Mouse (Mus musculus): ENCODE measurements around the gene Lypla2. TPM values are rescaled to one million over a fixed set of nuclear protein-coding genes. Genes with fewer than 3 reads are reported as not detected.
"Not testable (repeated sequence)": the region's sequence is repeated elsewhere in the genome, so short reads cannot be mapped to it uniquely, and the experiment has no call there.

Gene Lypla2
- total RNA-seq, 1 experiment, result 23.8 TPM

GRCm38 (mm10) chr4:135984556-135984955, 12.1 kb upstream of the Lypla2 start:
- Histone ChIP-seq H3K4me1 (ENCODE audit: control insufficient read depth in 2 of 2, insufficient read depth in 2 of 2, low read length in 2 of 2, poor library complexity in 1 of 2) (peaks cover 0 to 4% of the 10 kb centered on the region in 2 experiments; a peak in 1 of 4 replicates), H3K4me3 (ENCODE audit: insufficient read depth in 1 of 2, low read depth in 1 of 2, low read length in 2 of 2, poor library complexity in 1 of 2, severe bottlenecking in 1 of 2) (no peak overlapping the region), H3K36me3 (ENCODE audit: control insufficient read depth, insufficient read depth, low read length, poor library complexity, severe bottlenecking) (peaks cover 17% of the 10 kb centered on the region), H3K9me3 (ENCODE audit: control insufficient read depth, insufficient read depth, low read depth, low read length) (no peaks in the 10 kb centered on the region), H3K27ac (ENCODE audit: insufficient read depth, low read depth, low read length, poor library complexity, severe bottlenecking) (no peak overlapping the region), H3K9ac (ENCODE audit: insufficient read depth, low read depth, low read length, poor library complexity, severe bottlenecking) (no peak overlapping the region)
- TF ChIP-seq MAFK (IDR thresholded peaks at IDR 0.05; ENCODE audit: insufficient read depth, low read depth, low read length) (no peak), ZC3H11A (IDR thresholded peaks at IDR 0.05; ENCODE audit: borderline replicate concordance, low read depth, low read length) (no peak), HCFC1 (IDR thresholded peaks at IDR 0.05; ENCODE audit: borderline replicate concordance, insufficient read depth, low read length) (no peak), ZNF384 (IDR thresholded peaks at IDR 0.05; ENCODE audit: low read depth, low read length) (no peak), CHD2 (IDR thresholded peaks at IDR 0.05; ENCODE audit: low read depth, low read length) (no peak)
- no peak for DNase-seq (ENCODE audit: low read depth, low spot score)
- in situ Hi-C loops (cut with MboI; ENCODE audit: low sequenced_read_pairs in 2 of 2, unreplicated experiment in 2 of 2), result no loop called here

DNA sequence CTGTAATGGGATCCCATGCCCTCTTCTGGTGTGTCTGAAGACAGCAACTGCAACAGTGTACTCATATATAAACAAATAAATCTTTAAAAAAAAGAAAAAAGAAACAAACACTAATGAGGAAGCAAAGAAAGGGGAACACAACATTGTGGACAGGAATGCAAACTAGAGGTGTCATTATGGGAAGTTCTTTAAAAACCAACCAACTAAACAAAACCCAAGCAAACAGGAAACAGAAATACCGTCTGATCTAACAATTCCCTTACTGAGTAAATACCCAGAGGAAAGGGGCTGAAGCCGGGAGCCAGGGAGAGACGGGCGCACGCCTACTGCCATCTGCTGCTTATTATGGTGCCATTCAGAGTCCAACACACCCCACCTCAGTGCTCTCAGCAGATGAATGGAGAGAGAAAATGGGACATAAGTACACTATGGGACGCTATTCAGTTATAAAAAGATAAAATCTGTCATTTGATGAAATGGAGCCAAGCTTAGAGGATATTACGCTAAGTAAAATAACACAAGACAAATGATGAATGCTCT, 9.2 kb upstream of the Lypla2 start:
- Histone ChIP-seq H3K9me3 (ENCODE audit: control insufficient read depth, insufficient read depth, low read depth, low read length) (no peaks in the 10 kb centered on the region), H3K27ac (ENCODE audit: insufficient read depth, low read depth, low read length, poor library complexity, severe bottlenecking) (no peak overlapping the region), H3K36me3 (ENCODE audit: control insufficient read depth, insufficient read depth, low read length, poor library complexity, severe bottlenecking) (peaks cover 25% of the 10 kb centered on the region), H3K4me3 (ENCODE audit: insufficient read depth in 1 of 2, low read depth in 1 of 2, low read length in 2 of 2, poor library complexity in 1 of 2, severe bottlenecking in 1 of 2) (no peak overlapping the region), H3K4me1 (ENCODE audit: control insufficient read depth in 2 of 2, insufficient read depth in 2 of 2, low read length in 2 of 2, poor library complexity in 1 of 2) (peaks cover 0 to 2% of the 10 kb centered on the region in 2 experiments; a peak in 1 of 4 replicates), H3K9ac (ENCODE audit: insufficient read depth, low read depth, low read length, poor library complexity, severe bottlenecking) (no peak overlapping the region)
- in situ Hi-C loops (cut with MboI; ENCODE audit: low sequenced_read_pairs in 2 of 2, unreplicated experiment in 2 of 2), result no loop called here
- DNase-seq (ENCODE audit: low read depth, low spot score), result no peak
- no peak for TF ChIP-seq MAFK (IDR thresholded peaks at IDR 0.05; ENCODE audit: insufficient read depth, low read depth, low read length)
- TF ChIP-seq HCFC1 (IDR thresholded peaks at IDR 0.05; ENCODE audit: borderline replicate concordance, insufficient read depth, low read length), result no peak
- no peak for TF ChIP-seq ZNF384 (IDR thresholded peaks at IDR 0.05; ENCODE audit: low read depth, low read length)
- TF ChIP-seq ZC3H11A (IDR thresholded peaks at IDR 0.05; ENCODE audit: borderline replicate concordance, low read depth, low read length), result no peak
- no peak for TF ChIP-seq CHD2 (IDR thresholded peaks at IDR 0.05; ENCODE audit: low read depth, low read length)

DNA sequence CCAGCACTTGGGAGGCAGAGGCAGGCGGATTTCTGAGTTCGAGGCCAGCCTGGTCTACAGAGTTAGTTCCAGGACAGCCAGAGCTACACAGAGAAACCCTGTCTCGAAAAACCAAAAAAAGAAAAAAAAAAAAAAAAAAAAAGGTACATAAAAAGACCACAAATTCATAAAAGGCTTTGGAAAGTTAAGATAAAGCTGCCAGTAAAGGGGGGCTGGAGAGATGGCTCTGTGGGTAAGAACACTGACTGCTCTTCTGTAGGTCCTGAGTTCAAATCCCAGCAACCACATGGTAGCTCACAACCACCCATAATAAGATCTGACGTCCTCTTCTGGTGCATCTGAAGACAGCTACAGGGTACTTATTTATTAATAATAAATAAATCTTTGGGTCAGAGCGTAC, 7.8 kb upstream of the Lypla2 start:
- H3K9me3 ChIP-seq (ENCODE audit: control insufficient read depth, insufficient read depth, low read depth, low read length); H3K4me1 ChIP-seq (ENCODE audit: control insufficient read depth in 2 of 2, insufficient read depth in 2 of 2, low read length in 2 of 2, poor library complexity in 1 of 2); H3K9ac ChIP-seq (ENCODE audit: insufficient read depth, low read depth, low read length, poor library complexity, severe bottlenecking); in situ Hi-C loops (cut with MboI; ENCODE audit: low sequenced_read_pairs in 2 of 2, unreplicated experiment in 2 of 2); DNase-seq (ENCODE audit: low read depth, low spot score); H3K4me3 ChIP-seq (ENCODE audit: insufficient read depth in 1 of 2, low read depth in 1 of 2, low read length in 2 of 2, poor library complexity in 1 of 2, severe bottlenecking in 1 of 2); H3K27ac ChIP-seq (ENCODE audit: insufficient read depth, low read depth, low read length, poor library complexity, severe bottlenecking): not testable (repeated sequence)
- peaks cover 32% of the 10 kb centered on the region for H3K36me3 ChIP-seq (ENCODE audit: control insufficient read depth, insufficient read depth, low read length, poor library complexity, severe bottlenecking)

GRCm38 (mm10) chr4:135976146-135976545, 3.7 kb upstream of the Lypla2 start:
- Histone ChIP-seq H3K9ac (ENCODE audit: insufficient read depth, low read depth, low read length, poor library complexity, severe bottlenecking) (no peak overlapping the region), H3K36me3 (ENCODE audit: control insufficient read depth, insufficient read depth, low read length, poor library complexity, severe bottlenecking) (peaks cover 26% of the 10 kb centered on the region; the same call in 1 of the 2 replicates), H3K4me1 (ENCODE audit: control insufficient read depth in 2 of 2, insufficient read depth in 2 of 2, low read length in 2 of 2, poor library complexity in 1 of 2) (peaks cover 3 to 5% of the 10 kb centered on the region in 2 experiments; a peak in 1 of 4 replicates), H3K27ac (ENCODE audit: insufficient read depth, low read depth, low read length, poor library complexity, severe bottlenecking) (no peak overlapping the region), H3K9me3 (ENCODE audit: control insufficient read depth, insufficient read depth, low read depth, low read length) (no peaks in the 10 kb centered on the region), H3K4me3 (ENCODE audit: insufficient read depth in 1 of 2, low read depth in 1 of 2, low read length in 2 of 2, poor library complexity in 1 of 2, severe bottlenecking in 1 of 2) (no peak overlapping the region)
- in situ Hi-C loops (cut with MboI; ENCODE audit: low sequenced_read_pairs in 2 of 2, unreplicated experiment in 2 of 2), result no loop called here
- TF ChIP-seq ZNF384 (IDR thresholded peaks at IDR 0.05; ENCODE audit: low read depth, low read length) (no peak), MAFK (IDR thresholded peaks at IDR 0.05; ENCODE audit: insufficient read depth, low read depth, low read length) (no peak), HCFC1 (IDR thresholded peaks at IDR 0.05; ENCODE audit: borderline replicate concordance, insufficient read depth, low read length) (no peak), ZC3H11A (IDR thresholded peaks at IDR 0.05; ENCODE audit: borderline replicate concordance, low read depth, low read length) (no peak), CHD2 (IDR thresholded peaks at IDR 0.05; ENCODE audit: low read depth, low read length) (no peak)
- no peak for DNase-seq (ENCODE audit: low read depth, low spot score)

Measured in ES-E14 (cell line).